Mouse (Mus musculus): ENCODE data around the gene Mtor. TPM values are rescaled to one million over a fixed set of nuclear protein-coding genes. Genes with fewer than 3 reads are reported as not detected.

Mtor gene
- polyA plus RNA-seq, 1 experiment from 2014 or later: 24.2 TPM

DNA sequence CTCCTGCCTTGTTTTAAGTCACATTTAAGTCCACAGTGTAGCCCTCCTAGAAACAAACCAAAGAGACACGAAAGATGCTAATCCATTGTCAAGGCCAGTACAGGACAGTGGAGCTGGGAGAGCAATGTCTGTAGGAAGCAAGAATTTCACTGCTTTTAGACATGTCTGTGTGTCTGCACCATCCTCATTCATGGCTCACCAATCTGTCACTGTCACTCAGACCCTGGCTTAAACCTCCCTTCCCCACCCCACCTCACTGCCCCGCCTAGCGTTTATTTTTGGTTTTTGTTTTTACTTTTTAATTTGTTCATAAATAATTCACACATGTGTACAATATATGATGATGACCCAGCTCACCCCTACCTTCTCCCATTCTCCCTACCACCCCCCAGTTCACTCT lies 84.1 kb downstream of the Mtor start:
- no peaks in the 10 kb centered on the region for H3K27me3 ChIP-seq (replicated peaks; ENCODE audit: control insufficient read depth, insufficient read depth, low read length)
- no peaks in the 10 kb centered on the region for H3K9me3 ChIP-seq (ENCODE audit: control insufficient read depth, low read length)
- no peak overlapping the region for H3K4me2 ChIP-seq (ENCODE audit: low read length)
- no peak overlapping the region for H3K4me3 ChIP-seq (replicated peaks; ENCODE audit: low read length)
- no peak overlapping the region for H3K9ac ChIP-seq (replicated peaks; ENCODE audit: low read depth, low read length)
- no peak overlapping the region for H3K27ac ChIP-seq (ENCODE audit: low read length)
- no peak for ATAC-seq
- WGBS: 92% methylated on average over 3 of the region's 3 CpGs
- peaks cover 48% of the 10 kb centered on the region for H3K36me3 ChIP-seq (ENCODE audit: control insufficient read depth, insufficient read depth)
- H3K4me1 ChIP-seq (replicated peaks; ENCODE audit: control insufficient read depth, insufficient read depth, low read length): peaks cover 4% of the 10 kb centered on the region

- ATAC-seq: peak; percentile 88
- 57% methylated on average over 12 of the region's 12 CpGs for WGBS
- Histone ChIP-seq H3K4me3 (replicated peaks; ENCODE audit: low read length) (no peak overlapping the region), H3K36me3 (ENCODE audit: control insufficient read depth, insufficient read depth) (peaks cover 52% of the 10 kb centered on the region), H3K4me1 (replicated peaks; ENCODE audit: control insufficient read depth, insufficient read depth, low read length) (peaks cover 4% of the 10 kb centered on the region), H3K4me2 (ENCODE audit: low read length) (no peak overlapping the region), H3K27me3 (replicated peaks; ENCODE audit: control insufficient read depth, insufficient read depth, low read length) (no peaks in the 10 kb centered on the region), H3K27ac (ENCODE audit: low read length) (no peak overlapping the region; the same call in 1 of the 2 replicates), H3K9ac (replicated peaks; ENCODE audit: low read depth, low read length) (no peak overlapping the region), H3K9me3 (ENCODE audit: control insufficient read depth, low read length) (no peaks in the 10 kb centered on the region)
These were observed 85.4 kb downstream of the Mtor start for GRCm38 (mm10) chr4:148533613-148534328.

- H3K27me3 ChIP-seq (replicated peaks; ENCODE audit: control insufficient read depth, insufficient read depth, low read length): no peaks in the 10 kb centered on the region
- 90% methylated on average over 3 of the region's 3 CpGs for WGBS
- H3K4me2 ChIP-seq (ENCODE audit: low read length): no peak overlapping the region
- no peaks in the 10 kb centered on the region for H3K9me3 ChIP-seq (ENCODE audit: control insufficient read depth, low read length)
- no peak overlapping the region for H3K4me3 ChIP-seq (replicated peaks; ENCODE audit: low read length)
- peaks cover 59% of the 10 kb centered on the region for H3K36me3 ChIP-seq (ENCODE audit: control insufficient read depth, insufficient read depth)
- H3K27ac ChIP-seq (ENCODE audit: low read length): no peak overlapping the region
- ATAC-seq: no peak
- H3K9ac ChIP-seq (replicated peaks; ENCODE audit: low read depth, low read length): no peak overlapping the region
- H3K4me1 ChIP-seq (replicated peaks; ENCODE audit: control insufficient read depth, insufficient read depth, low read length): peaks cover 4% of the 10 kb centered on the region
These were observed 87.5 kb downstream of the Mtor start for GRCm38 (mm10) chr4:148535876-148536275.

GRCm38 (mm10) chr4:148549106-148549505 lies 100.7 kb downstream of the Mtor start:
- H3K27me3 ChIP-seq (replicated peaks; ENCODE audit: control insufficient read depth, insufficient read depth, low read length): no peaks in the 10 kb centered on the region
- no peaks in the 10 kb centered on the region for H3K4me1 ChIP-seq (replicated peaks; ENCODE audit: control insufficient read depth, insufficient read depth, low read length)
- H3K36me3 ChIP-seq (ENCODE audit: control insufficient read depth, insufficient read depth): peaks cover 60% of the 10 kb centered on the region
- no peak for ATAC-seq
- no peak overlapping the region for H3K27ac ChIP-seq (ENCODE audit: low read length)
- H3K4me3 ChIP-seq (replicated peaks; ENCODE audit: low read length): no peak overlapping the region
- no peak overlapping the region for H3K9ac ChIP-seq (replicated peaks; ENCODE audit: low read depth, low read length)
- H3K4me2 ChIP-seq (ENCODE audit: low read length): no peak overlapping the region
- WGBS: 86% methylated on average over 4 of the region's 4 CpGs
- H3K9me3 ChIP-seq (ENCODE audit: control insufficient read depth, low read length): no peaks in the 10 kb centered on the region

DNA sequence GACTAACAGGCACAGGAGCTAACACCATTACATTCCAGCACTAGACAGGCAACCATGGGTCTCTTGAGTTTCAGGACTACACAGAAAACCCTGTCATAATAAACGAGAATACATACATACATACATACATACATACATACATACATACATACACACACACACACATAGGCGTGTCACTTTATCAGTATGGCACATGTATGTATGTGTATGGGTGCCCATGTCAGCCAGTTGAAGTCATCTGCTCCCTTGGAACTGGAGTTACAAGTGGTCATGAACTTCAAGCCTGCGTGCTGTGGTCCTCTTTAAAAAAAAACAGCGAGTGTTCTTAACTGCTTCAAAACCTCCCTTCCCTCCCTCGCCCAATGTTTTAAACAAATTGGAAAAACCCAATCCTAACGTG lies 109.4 kb downstream of the Mtor start:
- 31% methylated on average over 6 of the region's 6 CpGs for WGBS
- peak; percentile 39 for ATAC-seq
- Histone ChIP-seq H3K4me2 (ENCODE audit: low read length) (peak overlapping the region; percentile 78), H3K4me3 (replicated peaks; ENCODE audit: low read length) (peak overlapping the region; percentile 85), H3K9ac (replicated peaks; ENCODE audit: low read depth, low read length) (peak overlapping the region; percentile 97), H3K27ac (ENCODE audit: low read length) (peak overlapping the region; percentile 96), H3K36me3 (ENCODE audit: control insufficient read depth, insufficient read depth) (peaks cover 42% of the 10 kb centered on the region), H3K4me1 (replicated peaks; ENCODE audit: control insufficient read depth, insufficient read depth, low read length) (peaks cover 13% of the 10 kb centered on the region), H3K27me3 (replicated peaks; ENCODE audit: control insufficient read depth, insufficient read depth, low read length) (no peaks in the 10 kb centered on the region), H3K9me3 (ENCODE audit: control insufficient read depth, low read length) (no peaks in the 10 kb centered on the region)

DNA sequence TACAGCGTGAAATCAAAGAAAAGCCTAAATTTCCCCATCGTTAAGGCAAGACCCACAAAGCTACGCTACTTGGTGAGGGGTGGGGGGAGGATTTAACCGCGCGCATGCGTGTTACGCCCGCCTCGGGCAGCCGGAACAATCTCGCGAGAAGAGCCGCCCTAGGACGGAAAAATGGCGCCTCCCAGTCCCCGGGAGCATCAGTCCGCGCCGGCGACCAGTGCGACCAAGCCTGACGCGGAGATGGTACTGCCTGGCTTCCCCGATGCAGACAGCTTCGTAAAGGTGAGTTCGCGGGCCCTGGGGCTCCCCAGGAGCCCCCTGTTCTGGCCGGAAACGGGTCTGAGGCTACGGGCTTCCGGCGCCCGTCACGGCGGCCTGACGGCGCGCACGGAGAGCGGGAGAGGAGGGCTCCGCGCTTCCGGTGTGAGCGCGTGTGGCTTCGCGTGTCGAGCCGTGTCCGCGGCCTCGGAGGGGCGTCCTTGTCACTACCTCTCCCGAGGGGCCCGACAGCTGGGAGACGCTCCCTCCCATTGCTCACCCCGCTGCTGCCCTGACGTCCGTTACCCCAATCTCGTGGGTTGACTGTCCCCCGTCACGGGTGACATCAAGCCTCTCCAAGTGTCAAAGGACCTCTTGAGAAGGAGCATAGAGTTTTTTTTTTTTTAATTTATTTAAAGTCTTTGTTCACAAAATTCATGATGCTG lies 110.0 kb downstream of the Mtor start, which contains the start of gene Exosc10:
Exosc10 (plus strand) TSS at position 133 of the 704 bp plus-strand sequence.
- peak within 1 kb of the TSS; percentile 85 for H3K4me3 ChIP-seq (replicated peaks; ENCODE audit: low read length)
- H3K27ac ChIP-seq (ENCODE audit: low read length): peak within 1 kb of the TSS; percentile 96
- 0% methylated on average over 57 of the region's 63 CpGs for WGBS
- peak within 1 kb of the TSS; percentile 78 for H3K4me2 ChIP-seq (ENCODE audit: low read length)
- no peaks in the 10 kb centered on the region for H3K27me3 ChIP-seq (replicated peaks; ENCODE audit: control insufficient read depth, insufficient read depth, low read length)
- peak within 1 kb of the TSS; percentile 97 for H3K9ac ChIP-seq (replicated peaks; ENCODE audit: low read depth, low read length)
- H3K36me3 ChIP-seq (ENCODE audit: control insufficient read depth, insufficient read depth): peaks cover 39% of the 10 kb centered on the region
- peaks cover 13% of the 10 kb centered on the region for H3K4me1 ChIP-seq (replicated peaks; ENCODE audit: control insufficient read depth, insufficient read depth, low read length)
- ATAC-seq: peak; percentile 96
- H3K9me3 ChIP-seq (ENCODE audit: control insufficient read depth, low read length): no peaks in the 10 kb centered on the region

DNA sequence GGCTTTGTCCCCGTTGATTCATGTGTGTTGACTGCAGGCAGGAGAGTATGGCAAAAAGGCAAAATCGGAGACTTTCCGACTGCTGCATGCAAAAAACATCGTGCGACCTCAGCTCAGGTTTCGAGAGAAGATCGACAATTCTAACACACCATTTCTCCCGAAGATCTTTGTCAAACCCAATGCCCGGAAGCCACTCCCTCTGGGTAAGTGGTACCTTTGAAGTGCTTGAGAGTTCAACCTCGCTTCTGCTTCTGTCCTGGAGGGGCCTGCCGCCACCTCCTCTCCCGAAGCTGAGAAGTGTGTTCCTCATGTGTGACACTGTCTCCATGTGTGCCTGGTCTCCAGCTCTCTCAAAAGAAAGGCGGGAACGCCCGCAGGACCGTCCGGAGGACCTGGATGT lies 114.3 kb downstream of the Mtor start:
- Histone ChIP-seq H3K27me3 (replicated peaks; ENCODE audit: control insufficient read depth, insufficient read depth, low read length) (no peaks in the 10 kb centered on the region), H3K9ac (replicated peaks; ENCODE audit: low read depth, low read length) (no peak overlapping the region), H3K9me3 (ENCODE audit: control insufficient read depth, low read length) (no peaks in the 10 kb centered on the region), H3K4me1 (replicated peaks; ENCODE audit: control insufficient read depth, insufficient read depth, low read length) (peaks cover 12% of the 10 kb centered on the region), H3K4me3 (replicated peaks; ENCODE audit: low read length) (no peak overlapping the region), H3K4me2 (ENCODE audit: low read length) (no peak overlapping the region), H3K27ac (ENCODE audit: low read length) (no peak overlapping the region), H3K36me3 (ENCODE audit: control insufficient read depth, insufficient read depth) (peaks cover 59% of the 10 kb centered on the region)
- ATAC-seq: no peak
- WGBS: 94% methylated on average over 17 of the region's 17 CpGs

GRCm38 (mm10) chr4:148563595-148563994 lies 115.2 kb downstream of the Mtor start:
- Histone ChIP-seq H3K4me2 (ENCODE audit: low read length) (no peak overlapping the region), H3K27ac (ENCODE audit: low read length) (no peak overlapping the region), H3K27me3 (replicated peaks; ENCODE audit: control insufficient read depth, insufficient read depth, low read length) (no peaks in the 10 kb centered on the region), H3K4me3 (replicated peaks; ENCODE audit: low read length) (no peak overlapping the region), H3K9me3 (ENCODE audit: control insufficient read depth, low read length) (no peaks in the 10 kb centered on the region), H3K4me1 (replicated peaks; ENCODE audit: control insufficient read depth, insufficient read depth, low read length) (peaks cover 8% of the 10 kb centered on the region), H3K9ac (replicated peaks; ENCODE audit: low read depth, low read length) (no peak overlapping the region), H3K36me3 (ENCODE audit: control insufficient read depth, insufficient read depth) (peaks cover 67% of the 10 kb centered on the region)
- WGBS: 93% methylated on average over 12 of the region's 12 CpGs
- ATAC-seq: no peak

DNA sequence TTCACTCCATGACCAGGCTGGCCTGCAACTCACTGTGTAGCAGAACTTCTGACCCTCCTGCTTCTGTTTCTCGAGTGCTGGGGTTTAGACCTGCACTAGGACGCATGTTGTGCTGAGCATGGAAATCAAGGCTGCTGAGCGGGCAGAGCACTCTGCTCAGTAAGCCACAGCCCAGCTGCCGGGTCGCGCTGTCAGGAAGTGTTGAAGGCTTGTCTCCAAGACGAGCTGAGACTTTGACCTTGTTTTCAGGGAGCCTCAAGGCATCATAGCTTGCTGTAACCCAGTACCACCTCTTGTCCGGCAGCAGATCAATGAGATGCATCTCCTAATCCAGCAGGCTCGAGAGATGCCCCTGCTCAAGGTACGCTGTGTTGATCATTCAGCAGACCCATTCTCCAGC lies 121.7 kb downstream of the Mtor start:
- Histone ChIP-seq H3K9me3 (ENCODE audit: control insufficient read depth, low read length) (no peaks in the 10 kb centered on the region), H3K9ac (replicated peaks; ENCODE audit: low read depth, low read length) (no peak overlapping the region), H3K4me1 (replicated peaks; ENCODE audit: control insufficient read depth, insufficient read depth, low read length) (no peaks in the 10 kb centered on the region), H3K27me3 (replicated peaks; ENCODE audit: control insufficient read depth, insufficient read depth, low read length) (no peaks in the 10 kb centered on the region), H3K4me2 (ENCODE audit: low read length) (no peak overlapping the region), H3K4me3 (replicated peaks; ENCODE audit: low read length) (no peak overlapping the region), H3K36me3 (ENCODE audit: control insufficient read depth, insufficient read depth) (peaks cover 77% of the 10 kb centered on the region), H3K27ac (ENCODE audit: low read length) (no peak overlapping the region)
- ATAC-seq: no peak
- 91% methylated on average over 10 of the region's 10 CpGs for WGBS

Data from forebrain, embryonic 16.5 days (tissue).